Mouse (Mus musculus) brown adipose tissue, adult 24 weeks (tissue): ENCODE data around the gene Ldhal6b. TPM values are rescaled to one million over a fixed set of nuclear protein-coding genes. Genes with fewer than 3 reads are reported as not detected.

Experiments
- H3K27ac ChIP-seq: fragments of 200-500 bp; replicated peaks from 2 replicates; pipeline ENCODE4 v1.5.1; 2012; ENCODE audit warnings: low read depth, mild to moderate bottlenecking, low read length
- H3K4me1 ChIP-seq: fragments of 200-500 bp; 2 replicates; pipeline ENCODE4 v1.6.1; 2012; ENCODE audit warnings: low read length, mixed read lengths; ENCODE audit not compliant: control insufficient read depth, insufficient read depth, insufficient read length
- H3K4me3 ChIP-seq: fragments of 200-500 bp; 2 replicates; pipeline ENCODE4 v1.5.1; 2012; ENCODE audit warnings: low read depth, mild to moderate bottlenecking, low read length, moderate library complexity; ENCODE audit not compliant: insufficient read depth
- polyA plus RNA-seq: library from polyadenylated mRNA; stranded (reverse); fragments of >200 nt; gene quantifications from 2 replicates; pipeline ENCODE4 v1.2.4, GENCODE M21; 2012; ENCODE audit not compliant: missing spikeins, insufficient read depth, insufficient read length

Gene Ldhal6b
- polyA plus RNA-seq, 1 experiment = not detected

DNA sequence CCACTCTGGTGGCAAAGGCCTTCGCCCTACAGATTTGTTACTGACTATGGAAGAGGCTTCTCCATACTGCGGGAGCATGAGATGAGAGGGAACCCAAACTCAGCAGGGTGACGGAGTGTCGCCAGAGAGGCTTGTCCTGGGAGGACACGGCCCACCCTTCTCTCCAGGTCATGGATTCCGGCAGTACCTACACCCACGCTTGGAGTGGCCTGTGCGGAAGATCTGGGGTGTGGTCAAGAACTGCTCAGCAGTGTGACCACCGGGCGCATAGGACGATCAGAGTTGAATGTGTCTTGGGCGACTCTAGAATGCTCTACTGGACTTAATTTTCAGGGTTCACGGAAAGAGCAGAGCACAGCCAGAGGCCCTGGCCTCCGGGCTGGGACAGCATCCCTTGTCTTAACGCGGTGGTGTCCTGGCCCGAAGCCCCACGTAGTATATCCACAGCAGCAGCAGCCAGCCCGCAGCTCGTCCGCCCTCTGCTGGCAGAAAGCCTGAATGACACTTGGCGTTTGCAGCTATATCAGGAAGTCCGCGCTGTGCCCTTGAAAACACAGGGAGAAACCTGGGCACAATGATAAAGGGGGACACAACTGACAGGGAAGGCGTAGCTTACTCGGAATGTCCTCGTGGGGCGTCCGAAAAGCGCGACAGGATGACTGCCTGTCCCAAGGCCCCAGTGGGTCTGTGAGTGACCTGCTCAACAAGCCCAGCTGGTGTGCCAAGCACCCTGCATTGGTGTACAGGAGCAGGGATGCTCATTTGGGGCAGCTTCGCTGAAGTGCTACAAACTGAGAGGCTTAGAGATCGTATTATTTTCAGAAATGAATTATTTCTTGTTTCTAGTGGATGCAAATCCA, 21.2 kb downstream of the Ldhal6b start:
- no peaks in the 10 kb centered on the region for H3K4me1 ChIP-seq
- no peak overlapping the region for H3K4me3 ChIP-seq
- no peak overlapping the region for H3K27ac ChIP-seq

GRCm38 (mm10) chr17:5396213-5396612, 22.4 kb downstream of the Ldhal6b start:
- H3K27ac ChIP-seq = no peak overlapping the region
- H3K4me3 ChIP-seq = no peak overlapping the region
- no peaks in the 10 kb centered on the region for H3K4me1 ChIP-seq

DNA sequence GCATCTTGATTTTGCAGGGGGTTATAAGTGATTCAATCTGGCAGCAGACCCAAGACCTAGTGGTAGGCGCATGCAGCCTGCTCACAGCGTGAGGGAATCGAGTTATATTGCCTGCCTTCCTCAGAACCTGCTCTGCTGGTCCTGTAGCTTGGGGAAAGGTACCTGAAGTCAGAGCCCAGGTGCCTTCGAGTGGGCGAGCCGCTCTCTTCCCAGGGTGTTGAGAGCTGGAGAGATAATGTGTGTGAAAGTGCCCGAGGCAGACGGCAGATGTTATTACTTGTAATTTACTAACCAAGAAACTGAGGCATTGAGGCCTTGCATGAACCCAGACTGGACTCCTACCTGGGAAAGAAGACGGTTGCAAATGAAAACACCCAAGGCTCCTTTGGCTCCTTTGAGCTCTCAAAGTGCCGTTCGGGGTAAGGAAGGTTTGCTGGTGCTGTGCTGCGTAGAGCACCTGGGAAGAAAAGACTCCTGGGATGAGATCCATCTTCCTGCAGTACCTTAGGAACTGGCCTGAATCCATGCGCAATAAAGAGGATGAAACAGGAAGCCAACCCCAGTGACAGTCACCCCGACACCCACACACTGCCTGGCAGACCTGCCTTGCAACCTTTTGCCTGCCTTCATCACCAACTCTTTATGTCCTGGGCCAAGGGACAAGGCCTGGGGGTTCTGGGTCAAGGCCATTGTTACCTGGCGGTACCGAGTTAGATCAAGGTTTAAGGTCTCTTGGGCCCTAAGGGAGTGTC, 22.9 kb downstream of the Ldhal6b start:
- no peak overlapping the region for H3K4me3 ChIP-seq
- H3K27ac ChIP-seq = no peak overlapping the region
- no peaks in the 10 kb centered on the region for H3K4me1 ChIP-seq

DNA sequence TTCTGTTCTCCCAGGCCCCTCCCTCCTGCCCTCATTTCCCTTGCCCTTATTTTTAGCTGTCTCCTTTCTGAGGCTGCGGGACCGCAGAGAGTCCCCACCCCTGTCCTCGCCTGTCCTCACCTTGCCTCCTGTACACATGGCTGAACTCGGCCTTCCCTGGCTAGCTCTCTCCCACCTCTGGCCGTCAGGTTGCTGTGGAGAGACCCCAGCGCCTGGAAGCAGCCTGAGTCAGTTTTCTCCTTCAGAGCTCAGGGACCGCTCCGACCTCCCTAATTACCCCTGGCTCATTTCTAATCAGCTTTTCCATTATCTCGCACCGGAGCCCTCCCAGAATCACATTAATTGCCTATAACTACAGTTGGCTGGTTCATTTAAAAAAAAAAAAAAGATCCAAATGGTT, 27.9 kb downstream of the Ldhal6b start:
- Histone ChIP-seq H3K4me1 (no peaks in the 10 kb centered on the region), H3K27ac (no peak overlapping the region), H3K4me3 (no peak overlapping the region)

DNA sequence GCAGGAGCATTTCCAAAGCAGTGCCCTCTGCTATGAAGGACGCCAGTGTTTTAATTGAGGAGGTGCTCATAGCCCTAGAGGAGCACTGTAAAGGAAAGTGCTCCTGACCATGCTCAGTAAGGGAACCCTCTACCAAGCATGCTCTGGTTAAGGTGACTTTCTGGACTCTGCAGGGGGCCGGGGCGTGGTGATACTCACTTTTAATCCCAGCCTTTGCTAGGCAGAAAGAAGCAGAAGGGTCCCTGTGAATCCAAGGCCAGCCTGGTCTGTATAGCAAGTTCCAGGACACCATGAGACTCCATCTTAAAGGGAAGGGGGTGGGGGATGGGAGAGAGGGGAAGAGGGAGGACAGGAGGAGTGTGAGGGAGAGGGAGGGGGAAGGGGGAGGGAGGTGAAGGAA, 30.2 kb downstream of the Ldhal6b start:
- Histone ChIP-seq H3K27ac (no peak overlapping the region), H3K4me3 (no peak overlapping the region), H3K4me1 (no peaks in the 10 kb centered on the region)

- H3K27ac ChIP-seq = no peak overlapping the region
- H3K4me3 ChIP-seq = no peak overlapping the region
- H3K4me1 ChIP-seq = no peaks in the 10 kb centered on the region
Observed at GRCm38 (mm10) chr17:5386885-5387545, 31.6 kb downstream of the Ldhal6b start.

- Histone ChIP-seq H3K4me3 (no peak overlapping the region), H3K27ac (no peak overlapping the region), H3K4me1 (no peaks in the 10 kb centered on the region)
Observed at GRCm38 (mm10) chr17:5385694-5386093, 32.9 kb downstream of the Ldhal6b start.

GRCm38 (mm10) chr17:5377930-5378310, 40.6 kb downstream of the Ldhal6b start:
- Histone ChIP-seq H3K4me1 (no peaks in the 10 kb centered on the region), H3K4me3 (no peak overlapping the region), H3K27ac (no peak overlapping the region)

DNA sequence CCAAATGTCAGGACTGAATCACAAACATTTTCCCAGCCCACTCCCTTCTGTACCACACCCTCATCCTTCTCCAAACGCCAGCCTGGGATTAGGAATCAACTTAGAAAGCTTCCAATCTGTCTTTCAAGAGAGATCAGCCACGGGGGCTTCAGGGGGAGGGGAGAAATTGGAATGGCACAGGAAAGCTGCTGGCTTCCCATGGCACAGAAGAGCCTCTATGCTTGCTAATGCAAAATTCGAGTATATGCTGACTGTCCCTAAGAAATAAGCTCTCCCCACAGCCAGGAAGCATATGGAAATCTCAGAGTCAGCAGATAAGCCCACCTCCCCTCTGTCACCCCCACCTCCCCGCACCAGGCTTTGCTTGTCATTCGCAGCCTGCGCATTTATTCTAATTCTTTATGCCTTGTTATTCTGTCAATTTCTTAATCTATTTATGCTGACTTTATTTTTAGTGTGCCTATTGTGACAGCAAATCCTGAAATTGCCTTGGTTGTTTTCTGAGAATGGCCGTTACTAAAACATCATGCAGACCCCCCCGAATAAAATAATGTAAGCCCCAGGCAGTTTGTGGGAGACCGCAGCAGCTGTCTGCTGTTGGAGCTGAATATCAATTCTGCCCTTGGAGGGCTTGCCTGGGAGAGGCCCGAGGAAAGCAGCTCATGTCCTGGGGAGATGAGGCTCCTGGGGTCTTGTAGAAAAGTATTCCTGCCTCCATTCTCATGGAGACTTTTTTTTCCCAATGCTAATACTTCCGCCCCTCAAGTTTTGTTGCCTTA, 41.2 kb downstream of the Ldhal6b start:
- Histone ChIP-seq H3K4me3 (no peak overlapping the region), H3K27ac (no peak overlapping the region), H3K4me1 (no peaks in the 10 kb centered on the region)

DNA sequence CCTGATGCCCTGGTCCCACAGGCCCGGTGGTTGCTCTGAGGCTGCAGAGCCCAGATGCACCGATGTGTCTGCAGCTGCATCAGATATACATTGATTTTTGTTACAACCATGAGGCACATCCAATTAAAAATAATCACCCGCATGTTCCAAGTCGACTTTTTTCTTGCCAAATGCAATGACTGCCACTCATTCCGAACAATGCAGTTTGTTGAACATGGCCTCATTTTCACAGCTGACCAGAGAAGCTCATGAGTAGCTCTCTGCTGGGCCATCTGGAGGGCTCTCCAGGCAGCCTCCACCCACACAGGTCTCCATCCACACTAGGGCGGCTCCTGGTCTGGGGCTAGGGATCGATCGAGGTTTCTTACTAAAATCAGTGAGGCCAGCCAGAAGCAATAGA, 45.6 kb downstream of the Ldhal6b start:
- Histone ChIP-seq H3K4me1 (no peaks in the 10 kb centered on the region), H3K27ac (no peak overlapping the region), H3K4me3 (no peak overlapping the region)

DNA sequence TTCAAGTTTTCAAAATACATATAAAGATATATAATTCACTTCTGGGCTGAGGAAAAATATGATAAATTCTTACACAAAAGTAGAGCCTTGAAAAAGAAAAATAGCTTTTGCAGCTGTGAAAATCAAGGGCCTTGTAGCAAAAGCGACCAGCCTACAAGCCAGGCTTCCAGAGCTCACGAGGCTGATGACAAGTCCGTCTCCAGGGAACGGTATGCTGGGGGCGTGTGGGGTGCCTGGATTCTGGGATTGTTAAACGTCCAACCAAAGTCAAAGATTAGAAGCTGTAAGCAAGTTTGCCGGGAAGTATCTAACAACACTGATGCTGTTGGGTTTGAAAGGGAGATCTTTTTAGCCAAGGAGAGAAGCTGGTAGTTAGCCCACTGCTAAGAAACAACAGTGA, 47.0 kb downstream of the Ldhal6b start:
- no peak overlapping the region for H3K27ac ChIP-seq
- H3K4me3 ChIP-seq = no peak overlapping the region
- no peaks in the 10 kb centered on the region for H3K4me1 ChIP-seq

DNA sequence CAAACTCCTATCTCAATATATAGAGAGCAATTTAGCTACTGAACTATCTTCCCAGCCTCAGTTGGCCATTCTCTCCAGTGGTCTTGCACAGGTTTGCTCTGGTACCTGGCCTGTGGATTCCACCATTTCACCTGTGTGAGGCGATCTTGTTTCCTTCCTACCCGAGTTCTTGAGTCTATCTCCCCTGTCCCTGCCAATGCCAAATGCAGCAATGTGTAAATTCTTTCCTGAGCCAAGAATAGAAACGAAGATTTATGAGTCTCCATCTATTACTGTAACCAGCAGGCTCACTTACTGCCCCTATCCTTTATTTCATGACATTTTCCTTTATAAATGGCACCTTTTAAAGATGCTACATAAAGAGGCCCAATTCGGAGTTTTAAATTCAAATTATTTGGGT, 47.5 kb downstream of the Ldhal6b start:
- H3K4me1 ChIP-seq = no peaks in the 10 kb centered on the region
- no peak overlapping the region for H3K27ac ChIP-seq
- H3K4me3 ChIP-seq = no peak overlapping the region
